Mouse (Mus musculus) hindbrain, embryonic 15.5 days (tissue): ENCODE data around the gene Itga6. TPM values are rescaled to one million over a fixed set of nuclear protein-coding genes. Genes with fewer than 3 reads are reported as not detected.
"Not testable (repeated sequence)": the region's sequence is repeated elsewhere in the genome, so short reads cannot be mapped to it uniquely, and the experiment has no call there.

Source experiments
- ATAC-seq: fragments of 200-750 bp; cut with Nextera tagmentation; 2 replicates; pipeline ENCODE4 v1.8.0; 2017; ENCODE audit warnings: low read depth, moderate number of reproducible peaks, moderate TSS enrichment; ENCODE audit not compliant: low FRiP score
- H3K27ac ChIP-seq: fragments of 300-500 bp; sonication (generic); replicated peaks from 2 replicates; pipeline ENCODE4 v1.5.1; 2015; ENCODE audit warnings: mild to moderate bottlenecking, inconsistent platforms
- H3K27me3 ChIP-seq: fragments of 300-500 bp; sonication (generic); 2 replicates; pipeline ENCODE4 v1.6.1; 2015; ENCODE audit warnings: control low read depth, inconsistent platforms
- H3K36me3 ChIP-seq: fragments of 300-500 bp; sonication (generic); 2 replicates; pipeline ENCODE4 v1.6.1; 2015; ENCODE audit warnings: control low read depth, inconsistent platforms
- H3K4me1 ChIP-seq: fragments of 300-500 bp; sonication (generic); replicated peaks from 2 replicates; pipeline ENCODE4 v1.6.1; 2015; ENCODE audit warnings: control low read depth, inconsistent platforms
- H3K4me2 ChIP-seq: fragments of 300-500 bp; sonication (generic); 2 replicates; pipeline ENCODE4 v1.6.1; 2015; ENCODE audit warnings: moderate library complexity, mild to moderate bottlenecking, inconsistent platforms
- H3K4me3 ChIP-seq: fragments of 300-500 bp; sonication (generic); 2 replicates; pipeline ENCODE4 v1.5.1; 2015; ENCODE audit warnings: mild to moderate bottlenecking, inconsistent platforms
- H3K9ac ChIP-seq: fragments of 300-500 bp; sonication (generic); 2 replicates; pipeline ENCODE4 v1.6.1; 2015; ENCODE audit warnings: inconsistent platforms
- H3K9me3 ChIP-seq: fragments of 300-500 bp; sonication (generic); 2 replicates; pipeline ENCODE4 v1.6.1; 2016; ENCODE audit warnings: control low read depth, inconsistent platforms
- WGBS: fragments of 180-500 bp; shearing (Covaris S2); methylation state at CpG from one replicate; pipeline ENCODE4 v1.1.7; 2015; 5-methylcytosine and 5-hydroxymethylcytosine counted together
- polyA plus RNA-seq: library from polyadenylated mRNA; unstranded; fragments of >200 nt; fragmentation: Nextera tagmentation; extraction: Ambion mirVana; gene quantifications from 2 replicates; pipeline ENCODE4 v1.2.1, GENCODE M21; 2015

Itga6 gene
- polyA plus RNA-seq, 1 experiment from 2014 or later, result 26.8 TPM

GRCm38 (mm10) chr2:71892741-71893349 lies 147.4 kb downstream of the Itga6 start:
- no peaks in the 10 kb centered on the region for H3K9me3 ChIP-seq
- H3K27me3 ChIP-seq, result no peaks in the 10 kb centered on the region
- H3K4me3 ChIP-seq, result no peak overlapping the region
- peaks cover 8% of the 10 kb centered on the region; the same call in 1 of the 2 replicates for H3K36me3 ChIP-seq
- 94% methylated on average over 7 of the region's 7 CpGs for WGBS
- no peak for ATAC-seq
- no peaks in the 10 kb centered on the region for H3K4me1 ChIP-seq
- H3K9ac ChIP-seq, result no peak overlapping the region
- H3K4me2 ChIP-seq, result no peak overlapping the region
- no peak overlapping the region for H3K27ac ChIP-seq

DNA sequence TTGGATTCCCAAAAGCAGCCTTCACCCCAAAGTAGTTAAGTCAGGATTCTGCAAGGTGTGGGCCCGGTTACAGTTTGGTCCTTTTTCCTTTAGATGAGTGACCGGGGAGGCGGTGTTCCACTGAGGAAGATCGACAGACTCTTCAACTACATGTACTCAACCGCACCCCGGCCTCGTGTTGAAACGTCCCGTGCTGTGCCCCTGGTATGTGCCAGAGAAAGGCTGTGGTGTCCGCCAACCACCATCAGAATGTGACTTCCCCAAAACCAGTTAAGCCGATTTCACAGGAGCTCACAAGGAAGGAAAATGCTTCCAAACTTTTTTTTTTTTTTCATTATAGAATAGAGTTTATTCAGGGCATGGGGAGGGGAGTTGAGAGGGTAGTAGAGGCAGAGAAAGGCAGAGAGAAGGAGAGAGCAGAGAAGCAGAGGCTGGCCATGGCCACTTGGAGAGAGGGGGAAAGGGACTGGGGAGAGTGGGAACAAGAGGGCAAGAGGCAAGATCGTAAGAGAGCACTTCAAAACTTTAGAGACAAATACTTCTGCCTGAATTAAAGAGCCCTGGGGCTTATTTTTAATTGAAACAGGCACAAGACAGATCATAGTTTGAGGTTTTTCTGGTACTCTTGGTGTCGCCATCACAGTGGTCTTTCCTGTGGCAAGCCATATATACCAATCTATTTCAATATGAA lies 150.3 kb downstream of the Itga6 start:
- Histone ChIP-seq H3K4me2 (no peak overlapping the region), H3K27me3 (no peaks in the 10 kb centered on the region), H3K36me3 (peaks cover 8% of the 10 kb centered on the region; the same call in 1 of the 2 replicates), H3K4me3 (no peak overlapping the region), H3K27ac (no peak overlapping the region), H3K4me1 (no peaks in the 10 kb centered on the region), H3K9me3 (no peaks in the 10 kb centered on the region), H3K9ac (no peak overlapping the region)
- ATAC-seq, result no peak
- 94% methylated on average over 13 of the region's 13 CpGs for WGBS

DNA sequence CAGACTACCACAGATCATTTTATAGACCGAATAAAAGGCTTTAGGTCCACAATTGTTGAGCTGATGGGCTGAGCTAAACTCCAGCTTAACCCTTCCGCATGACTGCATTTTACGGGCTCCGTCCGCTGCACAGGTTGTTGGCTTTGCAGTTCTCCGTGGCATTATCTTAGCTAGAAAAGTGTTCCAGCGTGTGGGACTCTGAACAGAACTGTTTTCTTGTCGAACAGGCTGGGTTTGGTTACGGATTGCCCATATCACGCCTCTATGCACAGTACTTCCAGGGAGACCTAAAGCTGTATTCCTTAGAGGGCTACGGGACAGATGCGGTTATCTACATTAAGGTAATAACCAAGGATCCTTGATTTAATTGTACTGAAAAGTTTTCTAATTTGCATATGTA lies 152.0 kb downstream of the Itga6 start:
- H3K27ac ChIP-seq, result no peak overlapping the region
- peaks cover 7% of the 10 kb centered on the region; the same call in 1 of the 2 replicates for H3K36me3 ChIP-seq
- no peaks in the 10 kb centered on the region for H3K27me3 ChIP-seq
- no peak overlapping the region for H3K4me2 ChIP-seq
- no peak for ATAC-seq
- 56% methylated on average over 12 of the region's 12 CpGs for WGBS
- H3K4me1 ChIP-seq, result no peaks in the 10 kb centered on the region
- H3K4me3 ChIP-seq, result no peak overlapping the region
- no peak overlapping the region for H3K9ac ChIP-seq
- no peaks in the 10 kb centered on the region for H3K9me3 ChIP-seq

- H3K4me1 ChIP-seq, result no peaks in the 10 kb centered on the region
- H3K9ac ChIP-seq, result no peak overlapping the region
- H3K36me3 ChIP-seq, result no peaks in the 10 kb centered on the region
- no peak for ATAC-seq
- H3K27ac ChIP-seq, result no peak overlapping the region
- H3K4me3 ChIP-seq, result no peak overlapping the region
- no peak overlapping the region for H3K4me2 ChIP-seq
- H3K27me3 ChIP-seq, result no peaks in the 10 kb centered on the region
- 56% methylated on average over 8 of the region's 8 CpGs for WGBS
- H3K9me3 ChIP-seq, result no peaks in the 10 kb centered on the region
Observed at GRCm38 (mm10) chr2:71898335-71898856, 153.0 kb downstream of the Itga6 start.

- ATAC-seq, result no peak
- H3K4me1 ChIP-seq, result no peaks in the 10 kb centered on the region
- H3K36me3 ChIP-seq, result no peaks in the 10 kb centered on the region
- H3K9me3 ChIP-seq, result no peaks in the 10 kb centered on the region
- WGBS, result 91% methylated on average over 15 of the region's 15 CpGs
- no peak overlapping the region for H3K4me2 ChIP-seq
- H3K4me3 ChIP-seq, result no peak overlapping the region
- H3K27ac ChIP-seq, result no peak overlapping the region
- H3K27me3 ChIP-seq, result no peaks in the 10 kb centered on the region
- no peak overlapping the region for H3K9ac ChIP-seq
Observed at GRCm38 (mm10) chr2:71899886-71900285, 154.5 kb downstream of the Itga6 start.

DNA sequence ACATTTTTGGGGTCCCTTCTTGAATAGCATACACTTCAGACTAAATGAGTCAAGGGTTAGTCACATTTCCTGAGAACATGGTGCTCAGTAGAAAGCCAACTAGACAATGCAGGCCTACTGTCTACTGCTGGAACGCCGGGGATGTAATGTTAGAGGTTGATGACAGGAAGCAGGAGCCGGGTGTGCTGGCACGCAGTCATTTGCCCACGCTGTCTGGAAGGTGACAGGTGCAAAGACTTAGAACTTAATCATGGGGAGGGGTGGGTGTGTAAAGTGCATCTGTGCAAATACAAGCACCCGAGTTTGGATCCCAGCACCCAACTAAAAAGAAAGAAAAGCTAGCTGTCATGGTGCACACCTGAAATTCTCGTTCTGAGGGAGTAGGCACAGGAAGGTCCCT lies 159.7 kb downstream of the Itga6 start:
- no peak for ATAC-seq
- Histone ChIP-seq H3K4me1 (no peaks in the 10 kb centered on the region), H3K9ac (no peak overlapping the region), H3K4me2 (no peak overlapping the region), H3K27ac (no peak overlapping the region), H3K27me3 (no peaks in the 10 kb centered on the region), H3K9me3 (no peaks in the 10 kb centered on the region), H3K4me3 (no peak overlapping the region), H3K36me3 (no peaks in the 10 kb centered on the region)
- WGBS, result 93% methylated on average over 7 of the region's 7 CpGs

- H3K9me3 ChIP-seq, H3K36me3 ChIP-seq: not testable (repeated sequence)
Observed at GRCm38 (mm10) chr2:71906356-71906755, 160.9 kb downstream of the Itga6 start.

More at GRCm38 (mm10) chr2:71906356-71906755, 160.9 kb downstream of the Itga6 start:
- not testable (repeated sequence) for H3K27ac ChIP-seq, H3K4me3 ChIP-seq, H3K4me2 ChIP-seq, H3K4me1 ChIP-seq, H3K9ac ChIP-seq, ATAC-seq, H3K27me3 ChIP-seq
- 95% methylated on average over 8 of the region's 8 CpGs for WGBS

Other genes with a start within 250 kb of the Itga6 start
- 0.38 and 6.9 TPM in 2 replicates for gene Dlx1, start 217.5 kb upstream of the Itga6 start, polyA plus RNA-seq
- gene Dlx2, start 198.9 kb upstream of the Itga6 start, polyA plus RNA-seq, result 0.26 and 2.2 TPM in 2 replicates
- 21.5 and 22.6 TPM in 2 replicates for gene Pdk1, start 127.6 kb downstream of the Itga6 start, polyA plus RNA-seq
- 33.9 and 34.2 TPM in 2 replicates for gene Rapgef4, start 235.6 kb downstream of the Itga6 start, polyA plus RNA-seq